Mouse (Mus musculus) bone marrow macrophage, adult 2 months (primary cell): ENCODE results near the gene Gm10840.

ENCODE experiments used
- CTCF ChIP-seq: IDR thresholded peaks from 2 replicates; pipeline ENCODE4 v1.5.1; 2012; ENCODE audit warnings: low read depth, mild to moderate bottlenecking, low read length, moderate library complexity
- POLR2A ChIP-seq: IDR thresholded peaks from 2 replicates; pipeline ENCODE4 v1.6.1; 2012; ENCODE audit warnings: mild to moderate bottlenecking, low read depth, low read length, borderline replicate concordance

DNA sequence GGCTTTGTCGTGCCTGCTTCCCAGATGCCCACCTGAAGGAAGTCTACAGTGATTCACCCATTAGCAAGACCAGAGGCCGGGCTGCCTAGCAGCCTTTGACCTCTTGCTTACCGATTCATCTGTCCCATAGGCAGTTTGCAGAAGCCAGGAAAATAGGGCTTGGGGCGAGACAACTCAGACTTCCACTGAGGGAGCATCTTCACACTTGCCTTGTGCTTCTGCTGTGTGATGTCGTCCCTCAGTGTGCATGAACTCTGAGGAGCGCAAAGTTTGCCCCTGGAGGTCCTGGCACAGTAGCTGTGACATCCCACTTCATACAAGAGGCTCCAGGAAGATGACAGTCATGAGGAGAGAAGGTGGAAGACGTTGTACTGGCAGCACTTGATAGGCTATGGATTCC is 3.5 kb upstream of the Gm10840 start:
- TF ChIP-seq POLR2A (no peak), CTCF (no peak)
